Mouse (Mus musculus): Measurements from ENCODE around the gene Dnah7a. TPM values are rescaled to one million over a fixed set of nuclear protein-coding genes. Genes with fewer than 3 reads are reported as not detected.
"Not testable (repeated sequence)": the region's sequence is repeated elsewhere in the genome, so short reads cannot be mapped to it uniquely, and the experiment has no call there.

The Dnah7a gene
- polyA plus RNA-seq, 1 experiment, result 1.4 TPM

DNA sequence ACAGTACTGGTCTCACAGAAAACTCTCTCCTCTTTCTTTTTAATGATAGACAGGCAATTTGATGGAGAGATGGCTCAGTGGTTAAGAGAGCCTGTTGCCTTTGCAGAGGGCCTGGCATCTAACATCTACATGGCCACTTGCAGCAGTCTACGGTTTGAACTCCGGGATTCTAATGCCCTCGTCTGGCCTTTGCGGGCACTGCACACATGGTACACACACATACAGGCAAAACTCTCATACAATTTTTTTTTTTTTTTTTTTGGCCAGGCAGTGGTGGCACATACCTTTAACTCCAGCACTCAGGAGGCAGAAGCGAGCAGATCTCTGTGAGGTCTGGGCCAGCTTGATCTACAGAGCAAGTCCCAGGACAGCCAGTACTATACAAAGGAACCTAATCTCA lies 2.4 kb downstream of the Dnah7a start:
- DNase-seq, result no peak
- WGBS, result 88% methylated on average over 5 of the region's 5 CpGs

DNA sequence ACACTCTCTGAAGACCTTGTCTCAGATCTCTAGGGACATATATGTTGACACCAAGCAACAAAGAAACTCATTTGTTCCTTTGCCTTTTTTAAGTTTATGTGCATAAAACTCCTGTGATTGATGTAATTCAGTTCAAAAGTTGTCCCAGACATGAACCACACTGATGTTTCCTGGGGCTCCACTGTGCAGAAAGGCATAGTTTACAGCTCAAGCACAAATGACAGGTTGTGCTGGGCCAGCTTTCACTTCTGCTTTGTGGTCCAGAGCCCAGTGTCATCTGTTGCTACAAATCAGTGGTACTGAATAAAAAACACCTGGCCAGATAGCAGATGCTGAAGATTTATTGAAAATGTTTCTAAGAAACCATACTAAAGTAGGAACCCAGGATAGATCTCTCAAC lies 42.3 kb downstream of the Dnah7a start:
- not testable (repeated sequence) for DNase-seq; H3K4me3 ChIP-seq (replicated peaks; ENCODE audit: extremely low read depth, low read depth, low read length)

More for the DNA sequence above, 2.4 kb downstream of the Dnah7a start:
- H3K4me3 ChIP-seq (replicated peaks; ENCODE audit: extremely low read depth, low read depth, low read length), result no peak overlapping the region
- TF ChIP-seq CTCF (IDR thresholded peaks at IDR 0.05; ENCODE audit: insufficient read depth, low read length) (no peak), POLR2A (IDR thresholded peaks at IDR 0.05; ENCODE audit: borderline replicate concordance, extremely low read depth, low read depth, low read length) (no peak)
- no peaks in the 10 kb centered on the region for H3K4me1 ChIP-seq (ENCODE audit: control insufficient read depth, insufficient read depth, low read length)

DNA sequence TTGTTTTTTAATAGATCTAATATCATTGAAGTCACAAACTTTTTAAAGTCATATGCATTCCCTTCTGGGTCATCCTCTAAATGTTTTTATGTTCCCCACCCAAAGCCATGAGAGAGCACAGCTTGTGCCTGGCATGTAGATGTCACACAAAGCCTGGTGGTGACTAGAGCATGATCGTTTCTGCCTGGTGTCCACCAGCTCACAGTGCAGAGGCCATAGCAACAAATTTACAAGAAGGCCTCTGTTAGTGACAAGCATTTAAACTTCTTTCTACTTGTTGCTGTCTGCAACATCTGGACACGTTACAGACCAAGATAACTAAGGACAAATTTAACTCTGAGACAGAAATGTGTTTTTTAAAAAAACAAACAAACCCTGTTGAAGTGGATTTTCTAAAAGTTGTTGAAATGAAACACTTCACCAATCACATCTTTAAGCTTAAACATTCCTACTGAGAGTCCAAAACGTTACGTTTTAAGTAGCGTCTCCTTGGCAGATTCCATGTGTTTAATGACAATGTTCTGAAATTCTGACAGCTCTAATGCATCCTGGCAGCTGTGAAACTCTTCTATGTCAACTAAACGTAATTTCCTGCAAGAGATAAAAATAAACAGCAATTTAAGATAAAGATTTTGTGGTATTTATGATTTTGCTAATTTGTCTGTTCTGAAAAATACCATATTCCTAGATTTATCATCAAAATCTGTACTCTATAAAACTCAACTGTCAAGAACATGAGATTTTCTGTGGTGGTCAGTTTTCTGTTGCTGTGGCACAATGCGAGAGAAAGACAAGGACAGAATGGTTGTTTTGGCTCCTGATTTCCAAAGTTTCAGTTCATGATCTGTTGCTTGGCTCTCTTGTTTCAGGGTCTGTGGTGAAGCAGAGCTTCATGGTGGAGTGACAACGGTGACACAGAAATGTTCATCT lies 66.5 kb downstream of the Dnah7a start:
- WGBS, result 35% methylated on average over 8 of the region's 8 CpGs
- Histone ChIP-seq H3K4me3 (replicated peaks; ENCODE audit: extremely low read depth, low read depth, low read length) (no peak overlapping the region), H3K4me1 (ENCODE audit: control insufficient read depth, insufficient read depth, low read length) (no peaks in the 10 kb centered on the region)
- no peak for DNase-seq
- no peak for TF ChIP-seq CTCF (IDR thresholded peaks at IDR 0.05; ENCODE audit: insufficient read depth, low read length)

More for the DNA sequence above, 42.3 kb downstream of the Dnah7a start:
- not testable (repeated sequence) for H3K4me1 ChIP-seq (ENCODE audit: control insufficient read depth, insufficient read depth, low read length)

DNA sequence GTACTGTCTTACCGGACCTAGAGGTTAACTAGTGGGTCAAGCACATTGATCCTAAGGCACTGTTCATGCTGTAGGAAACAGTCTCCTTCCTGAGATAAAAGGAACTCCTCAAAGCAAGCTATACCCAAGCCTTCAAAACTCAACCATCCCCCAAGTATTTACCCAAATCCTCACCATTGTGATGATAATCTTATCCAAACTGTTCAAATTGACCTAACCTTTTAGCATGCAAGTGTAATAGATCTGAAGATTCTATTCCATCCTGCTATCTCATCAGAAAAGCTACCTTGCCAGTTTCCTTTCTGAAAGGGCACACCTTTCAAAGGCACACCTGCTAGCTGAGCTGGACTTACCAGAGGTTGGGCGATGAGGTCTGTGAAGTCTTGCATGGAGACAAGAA lies 70.9 kb downstream of the Dnah7a start:
- not testable (repeated sequence) for H3K4me1 ChIP-seq (ENCODE audit: control insufficient read depth, insufficient read depth, low read length); H3K4me3 ChIP-seq (replicated peaks; ENCODE audit: extremely low read depth, low read depth, low read length); DNase-seq
- WGBS, result 61% methylated on average over 2 of the region's 2 CpGs

DNA sequence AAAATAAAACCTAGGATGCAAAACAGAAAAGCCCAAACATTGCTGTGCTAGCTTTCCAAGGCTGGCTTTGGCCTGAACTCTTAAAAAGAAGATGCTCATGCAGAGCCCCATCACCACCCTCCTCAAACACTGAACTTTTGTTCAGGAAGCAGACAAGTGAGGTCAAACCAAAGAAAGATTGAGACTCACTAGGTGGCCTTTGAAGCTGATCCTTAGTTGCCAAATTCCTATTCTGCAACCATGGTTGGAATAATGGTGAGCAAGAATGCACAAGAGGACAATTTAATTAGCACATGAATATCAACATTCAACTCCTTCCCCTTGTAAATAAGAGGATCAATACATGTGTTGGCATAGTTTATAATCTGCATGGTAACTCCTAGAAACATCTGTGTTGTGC lies 74.5 kb downstream of the Dnah7a start:
- not testable (repeated sequence) for H3K4me1 ChIP-seq (ENCODE audit: control insufficient read depth, insufficient read depth, low read length); H3K4me3 ChIP-seq (replicated peaks; ENCODE audit: extremely low read depth, low read depth, low read length); DNase-seq

DNA sequence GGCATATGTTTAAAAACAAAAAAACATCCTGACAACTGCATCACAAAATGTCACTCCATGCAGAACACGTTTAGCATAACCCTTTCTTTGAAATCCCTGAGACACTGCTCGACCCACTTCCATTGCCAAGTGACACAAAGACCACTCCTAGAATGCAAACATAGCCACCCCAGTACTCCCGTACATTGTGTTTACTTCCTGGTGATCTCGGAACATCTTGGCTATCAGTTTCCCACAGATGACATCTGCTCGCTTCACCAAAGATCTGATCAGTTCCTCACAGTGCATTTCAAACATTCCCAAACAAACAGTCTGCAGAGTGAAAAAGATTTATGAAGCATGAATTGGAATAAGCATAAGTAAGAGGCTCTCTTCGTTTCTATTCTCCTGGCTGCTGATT lies 76.6 kb downstream of the Dnah7a start:
- TF ChIP-seq CTCF (IDR thresholded peaks at IDR 0.05; ENCODE audit: insufficient read depth, low read length) (no peak), POLR2A (IDR thresholded peaks at IDR 0.05; ENCODE audit: borderline replicate concordance, extremely low read depth, low read depth, low read length) (no peak)
- Histone ChIP-seq H3K4me3 (replicated peaks; ENCODE audit: extremely low read depth, low read depth, low read length) (no peak overlapping the region), H3K4me1 (ENCODE audit: control insufficient read depth, insufficient read depth, low read length) (no peaks in the 10 kb centered on the region)
- DNase-seq, result no peak
- WGBS, result 14% methylated on average over 6 of the region's 6 CpGs

DNA sequence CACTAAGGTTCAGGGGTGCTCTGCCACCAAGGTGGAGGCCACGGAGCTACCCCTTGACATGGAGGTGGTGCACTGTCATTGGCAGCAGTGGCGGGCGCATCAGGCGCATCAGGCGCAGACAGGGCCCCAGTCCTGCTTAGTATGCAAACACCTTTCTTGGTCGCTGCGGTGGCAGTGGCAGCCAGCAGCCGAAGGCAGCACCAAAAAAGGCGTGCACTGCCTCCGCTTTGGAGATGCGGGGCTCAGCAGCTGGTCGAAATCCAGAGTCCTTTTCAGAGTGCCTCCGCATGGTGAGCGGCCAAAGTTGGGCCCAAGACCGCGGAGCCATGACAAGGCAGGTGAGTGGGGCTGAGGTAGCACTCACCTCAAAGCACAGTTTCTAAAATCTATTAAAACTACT lies 93.1 kb downstream of the Dnah7a start:
- TF ChIP-seq CTCF (IDR thresholded peaks at IDR 0.05; ENCODE audit: insufficient read depth, low read length) (no peak), POLR2A (IDR thresholded peaks at IDR 0.05; ENCODE audit: borderline replicate concordance, extremely low read depth, low read depth, low read length) (no peak)
- Histone ChIP-seq H3K4me1 (ENCODE audit: control insufficient read depth, insufficient read depth, low read length) (no peaks in the 10 kb centered on the region), H3K4me3 (replicated peaks; ENCODE audit: extremely low read depth, low read depth, low read length) (no peak overlapping the region)
- WGBS, result 92% methylated on average over 16 of the region's 16 CpGs
- no peak for DNase-seq

DNA sequence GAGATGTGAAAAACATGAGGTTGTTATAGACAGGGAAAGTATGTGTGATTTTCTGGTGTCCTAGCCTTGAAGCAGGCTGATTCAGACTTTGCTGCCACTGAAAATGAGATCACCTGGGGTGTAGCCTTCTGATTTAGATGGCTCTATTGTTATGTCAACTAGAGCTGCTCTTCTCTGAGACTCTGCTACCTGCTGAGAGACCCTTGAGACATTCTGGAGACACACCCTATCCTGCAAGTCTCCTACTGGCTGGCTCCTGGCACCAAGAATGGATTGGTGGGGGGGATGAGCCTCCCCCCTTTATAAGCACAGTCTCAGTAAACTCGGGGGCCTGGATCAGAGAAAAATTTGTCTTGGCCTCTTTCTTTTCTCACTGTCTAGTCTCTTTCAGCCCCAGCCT lies 125.3 kb downstream of the Dnah7a start:
- DNase-seq; H3K4me1 ChIP-seq (ENCODE audit: control insufficient read depth, insufficient read depth, low read length); H3K4me3 ChIP-seq (replicated peaks; ENCODE audit: extremely low read depth, low read depth, low read length): not testable (repeated sequence)
- 5% methylated on average over 1 of the region's 1 CpGs for WGBS

DNA sequence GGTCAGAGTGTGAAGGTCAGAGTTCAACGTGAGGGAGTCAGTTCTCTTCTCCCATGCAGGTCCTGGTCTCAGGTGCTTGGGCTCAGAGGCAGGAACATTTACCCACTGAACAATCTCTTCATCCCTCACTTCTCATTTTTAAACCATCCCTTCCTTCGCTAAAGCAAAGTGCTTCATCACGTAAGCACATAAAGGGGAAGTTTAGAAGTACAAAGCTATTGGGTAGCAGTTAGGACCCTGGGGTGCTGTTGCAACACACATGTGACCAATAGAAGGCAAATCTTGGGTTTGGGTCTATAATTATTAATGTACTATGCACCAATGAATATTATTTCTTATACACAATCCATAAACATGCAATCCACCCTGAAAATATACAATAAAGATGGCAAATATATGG lies 148.7 kb downstream of the Dnah7a start:
- 81% methylated on average over 3 of the region's 3 CpGs for WGBS
- not testable (repeated sequence) for DNase-seq; H3K4me1 ChIP-seq (ENCODE audit: control insufficient read depth, insufficient read depth, low read length); H3K4me3 ChIP-seq (replicated peaks; ENCODE audit: extremely low read depth, low read depth, low read length)

DNA sequence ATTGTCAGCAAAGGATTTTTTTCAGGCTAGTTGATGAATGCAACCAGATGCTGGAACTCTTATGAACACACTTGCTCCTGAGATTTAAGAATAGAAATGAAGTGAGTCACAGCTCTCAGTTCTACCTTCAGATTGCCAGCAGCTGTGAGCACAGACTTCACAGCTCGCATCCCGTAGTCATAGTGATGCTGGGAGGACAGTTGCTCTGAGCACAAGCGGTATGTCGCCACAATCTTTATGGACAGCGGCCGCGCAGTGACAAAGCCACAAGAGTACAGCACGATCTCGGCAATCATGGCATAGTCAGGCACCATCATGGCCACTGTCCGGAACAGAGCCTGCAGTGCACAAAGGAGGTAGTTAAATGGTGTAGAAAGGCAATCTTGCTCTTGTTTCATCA lies 159.6 kb downstream of the Dnah7a start:
- not testable (repeated sequence) for DNase-seq; H3K4me3 ChIP-seq (replicated peaks; ENCODE audit: extremely low read depth, low read depth, low read length); H3K4me1 ChIP-seq (ENCODE audit: control insufficient read depth, insufficient read depth, low read length)
- 94% methylated on average over 10 of the region's 10 CpGs for WGBS

DNA sequence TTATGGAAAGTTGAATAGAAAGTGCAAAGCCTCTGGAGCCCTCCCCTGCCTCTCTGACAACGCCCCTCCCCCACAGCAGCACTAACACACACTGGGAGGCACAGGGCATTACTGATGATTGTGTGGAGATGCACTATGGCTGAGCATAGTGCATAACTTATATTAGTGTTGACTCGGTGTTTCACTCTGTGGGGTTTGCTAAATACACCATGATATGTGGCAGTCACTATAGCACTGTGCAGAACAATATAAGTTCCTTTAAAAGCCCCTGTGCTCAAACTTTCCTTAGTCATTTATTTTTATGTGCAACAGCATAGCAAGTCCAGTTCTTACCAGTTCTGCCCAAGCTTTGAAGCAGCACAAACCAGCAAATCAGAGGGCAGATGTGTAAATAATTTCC lies 168.2 kb downstream of the Dnah7a start:
- not testable (repeated sequence) for H3K4me1 ChIP-seq (ENCODE audit: control insufficient read depth, insufficient read depth, low read length); DNase-seq; H3K4me3 ChIP-seq (replicated peaks; ENCODE audit: extremely low read depth, low read depth, low read length)
- WGBS, result 68% methylated on average over 2 of the region's 2 CpGs

DNA sequence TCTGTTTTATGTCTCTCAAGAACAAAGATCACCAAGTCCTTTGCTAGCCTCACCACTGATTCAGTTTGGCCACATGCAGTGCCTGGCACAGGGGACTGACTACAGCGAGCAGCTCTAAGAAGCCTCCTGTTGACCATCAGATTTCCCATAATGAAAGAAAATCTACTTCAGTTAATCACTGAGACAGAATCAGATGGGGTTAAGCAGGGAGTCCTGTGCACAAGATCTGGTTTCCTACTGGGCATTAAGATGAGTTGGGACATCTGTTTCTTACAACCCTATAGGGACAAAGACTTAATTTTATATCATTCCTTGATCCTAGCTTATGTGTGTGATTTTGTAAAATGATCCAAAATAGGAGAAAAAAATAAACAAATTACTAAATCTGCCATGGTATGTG lies 171.8 kb downstream of the Dnah7a start:
- not testable (repeated sequence) for DNase-seq; H3K4me1 ChIP-seq (ENCODE audit: control insufficient read depth, insufficient read depth, low read length); H3K4me3 ChIP-seq (replicated peaks; ENCODE audit: extremely low read depth, low read depth, low read length)
- 71% methylated on average over 1 of the region's 1 CpGs for WGBS

DNA sequence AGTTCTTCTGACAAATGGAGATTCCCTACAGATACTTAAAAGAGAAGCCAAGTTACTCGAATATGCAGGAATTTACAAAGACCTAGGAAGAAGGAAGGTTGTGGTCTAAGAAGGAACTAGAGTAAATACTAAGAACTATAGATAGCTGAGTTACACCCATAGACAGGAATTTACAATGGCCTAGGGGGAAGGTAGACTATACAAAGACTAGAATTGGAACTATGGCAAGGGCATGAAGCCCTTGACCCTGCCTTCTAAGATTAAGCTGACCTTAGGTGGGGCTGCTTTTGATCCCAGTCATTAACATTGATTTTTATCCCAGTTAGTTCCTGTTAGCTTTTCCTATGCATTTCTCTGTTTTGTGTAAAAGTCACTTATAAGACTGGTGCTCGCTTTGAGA lies 180.6 kb downstream of the Dnah7a start:
- WGBS, result 47% methylated on average over 2 of the region's 2 CpGs
- not testable (repeated sequence) for DNase-seq; H3K4me1 ChIP-seq (ENCODE audit: control insufficient read depth, insufficient read depth, low read length); H3K4me3 ChIP-seq (replicated peaks; ENCODE audit: extremely low read depth, low read depth, low read length)
